Mouse (Mus musculus) adipocyte (in vitro differentiated cells): ENCODE data around the gene Tmem230.
"Not testable (repeated sequence)": the region's sequence is repeated elsewhere in the genome, so short reads cannot be mapped to it uniquely, and the experiment has no call there.

Experiments
- DNase-seq: peaks from one replicate; pipeline ENCODE4 v3.0.0-alpha.2; 2016; ENCODE audit warnings: low spot score

Gene Tmem230

DNA sequence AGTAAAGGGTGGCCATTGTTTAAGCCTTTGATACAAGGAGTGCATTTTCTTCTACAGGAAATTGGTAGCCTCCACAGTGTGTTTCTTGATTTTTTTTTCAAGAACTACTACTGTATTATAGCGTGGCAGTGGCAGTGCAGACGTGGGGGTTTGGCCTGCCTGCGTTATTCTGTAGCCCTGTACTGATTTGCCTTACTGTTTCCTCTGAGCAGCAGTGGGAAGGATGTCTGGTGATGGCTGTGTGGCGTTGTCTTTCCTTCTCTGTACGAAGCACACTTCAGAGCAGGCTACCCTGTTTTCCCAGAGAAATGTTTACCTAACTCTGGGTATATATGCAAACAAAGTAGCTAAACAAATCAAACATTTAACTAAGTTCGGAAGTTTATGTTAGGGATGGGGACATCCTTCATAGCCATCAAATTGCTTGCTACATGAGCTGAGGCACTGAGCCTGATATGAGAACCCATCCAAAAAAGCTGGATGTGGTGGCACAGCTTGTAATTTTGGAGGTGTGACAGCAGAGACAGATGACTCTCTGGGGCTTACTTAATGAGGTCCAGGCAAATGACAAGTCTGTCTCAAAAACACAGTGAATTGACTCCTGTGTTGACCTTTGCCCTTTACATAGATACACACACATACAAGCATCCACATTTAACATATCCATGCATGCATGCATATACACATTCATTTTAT, 25.2 kb upstream of the Tmem230 start:
- DNase-seq: no peak

DNA sequence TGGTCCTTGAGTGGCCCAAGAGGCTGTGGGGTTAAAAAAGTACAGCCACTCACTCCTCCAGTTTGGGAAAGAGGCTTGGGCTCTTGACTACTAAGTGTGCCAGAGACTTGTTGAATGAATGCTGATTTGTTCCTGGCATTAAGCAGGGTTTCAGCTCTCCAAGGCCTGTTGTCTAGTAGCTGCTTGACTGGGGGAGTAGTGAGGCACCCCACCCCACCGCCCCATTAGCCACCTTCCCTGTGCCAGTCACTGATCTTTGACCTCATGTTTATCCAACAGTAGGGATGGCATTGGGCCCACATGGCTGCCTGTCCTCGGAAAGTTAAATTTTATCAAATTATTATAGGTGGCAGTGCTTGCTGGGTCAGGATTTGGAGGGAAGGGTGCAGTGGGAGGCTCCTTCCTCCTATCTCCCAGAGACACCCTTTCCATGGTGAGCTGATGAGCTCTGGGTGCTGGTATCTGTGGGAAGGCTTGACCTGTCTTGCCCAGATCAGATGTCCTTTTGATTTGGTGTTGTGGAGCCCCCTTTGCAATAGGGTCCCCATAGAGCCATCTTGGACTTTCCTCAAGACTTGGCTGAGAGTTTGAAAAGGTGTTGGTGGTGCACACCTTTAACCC, 22.8 kb upstream of the Tmem230 start:
- DNase-seq: peak; percentile 55

DNA sequence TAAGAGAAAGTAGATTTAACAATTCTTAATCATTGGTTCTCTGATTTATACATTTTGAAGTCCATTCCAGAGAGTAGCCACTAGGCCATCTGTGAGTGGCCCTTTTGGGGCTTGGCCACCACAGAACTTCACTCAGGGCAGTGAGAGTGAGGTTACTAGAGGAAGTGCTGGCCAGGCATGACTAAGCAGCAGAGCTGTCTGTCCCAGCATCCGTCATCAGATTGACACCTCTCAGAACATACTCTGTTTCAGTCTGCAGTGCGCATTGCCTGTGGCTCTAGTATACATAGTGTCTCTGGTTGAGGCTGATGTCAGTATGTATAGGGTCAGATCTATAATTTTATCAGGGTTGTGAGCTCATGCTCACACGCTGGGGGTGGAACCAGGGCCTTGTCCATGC, 21.6 kb upstream of the Tmem230 start:
- peak; percentile 48 for DNase-seq

DNA sequence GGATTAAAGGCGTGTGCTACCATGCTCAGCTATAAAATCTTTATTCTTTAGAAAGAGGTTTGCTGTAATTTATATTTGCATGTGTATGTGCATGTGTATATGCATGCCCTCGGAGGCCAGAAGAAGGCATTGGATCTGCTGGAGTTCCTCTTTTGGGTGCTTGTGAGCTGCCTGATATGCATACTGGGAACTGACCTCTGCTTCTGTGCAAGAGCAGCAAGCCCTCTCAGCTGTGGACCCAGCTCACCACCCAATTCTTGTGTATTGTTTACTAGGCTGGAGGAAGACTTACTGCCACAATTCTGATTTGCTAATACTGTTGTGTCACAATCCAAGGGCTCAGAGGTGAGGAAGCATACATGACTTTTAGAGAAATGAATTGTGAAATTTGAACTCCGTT, 18.5 kb upstream of the Tmem230 start:
- DNase-seq: peak; percentile 65

DNA sequence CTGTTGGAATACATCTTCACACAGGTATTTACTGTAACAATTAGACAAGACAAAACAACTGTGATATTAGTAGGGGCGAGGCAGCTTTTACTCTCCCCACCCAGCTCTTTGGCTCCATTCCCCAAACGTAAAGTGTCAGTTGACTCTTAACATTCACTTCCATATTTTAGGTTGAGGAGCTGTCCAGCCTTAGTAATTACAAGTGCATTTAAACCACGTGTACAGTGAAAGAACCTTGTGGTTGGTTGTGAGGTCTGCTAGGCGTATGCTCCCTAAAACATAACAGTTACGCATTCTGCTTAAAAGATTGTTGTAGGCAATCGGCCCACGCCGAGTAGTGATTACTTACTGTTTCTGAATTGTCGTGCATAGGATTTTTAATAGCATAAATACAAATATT, 17.6 kb upstream of the Tmem230 start:
- DNase-seq: no peak

DNA sequence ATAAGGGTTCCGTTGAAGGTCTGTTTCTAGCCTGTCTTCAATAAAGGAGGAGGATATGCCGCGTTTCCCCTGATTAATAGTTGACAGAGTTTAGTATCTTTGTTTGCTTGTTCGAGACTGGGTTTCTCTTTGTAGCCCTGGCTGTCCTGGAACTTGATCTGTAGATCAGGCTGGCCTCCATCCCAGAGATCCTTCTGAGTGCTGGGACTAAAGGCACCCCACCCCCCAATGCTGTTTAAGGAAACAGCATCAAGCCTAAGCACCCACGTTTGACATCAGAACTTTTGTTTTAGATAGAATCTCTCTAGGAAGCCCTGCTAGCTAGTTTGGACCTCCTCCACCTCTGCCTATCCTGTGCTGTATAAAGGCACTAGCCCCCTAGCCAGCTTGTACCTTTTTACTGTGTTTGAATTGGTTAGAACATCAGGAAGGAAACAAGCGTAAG, 16.7 kb upstream of the Tmem230 start:
- no peak for DNase-seq

DNA sequence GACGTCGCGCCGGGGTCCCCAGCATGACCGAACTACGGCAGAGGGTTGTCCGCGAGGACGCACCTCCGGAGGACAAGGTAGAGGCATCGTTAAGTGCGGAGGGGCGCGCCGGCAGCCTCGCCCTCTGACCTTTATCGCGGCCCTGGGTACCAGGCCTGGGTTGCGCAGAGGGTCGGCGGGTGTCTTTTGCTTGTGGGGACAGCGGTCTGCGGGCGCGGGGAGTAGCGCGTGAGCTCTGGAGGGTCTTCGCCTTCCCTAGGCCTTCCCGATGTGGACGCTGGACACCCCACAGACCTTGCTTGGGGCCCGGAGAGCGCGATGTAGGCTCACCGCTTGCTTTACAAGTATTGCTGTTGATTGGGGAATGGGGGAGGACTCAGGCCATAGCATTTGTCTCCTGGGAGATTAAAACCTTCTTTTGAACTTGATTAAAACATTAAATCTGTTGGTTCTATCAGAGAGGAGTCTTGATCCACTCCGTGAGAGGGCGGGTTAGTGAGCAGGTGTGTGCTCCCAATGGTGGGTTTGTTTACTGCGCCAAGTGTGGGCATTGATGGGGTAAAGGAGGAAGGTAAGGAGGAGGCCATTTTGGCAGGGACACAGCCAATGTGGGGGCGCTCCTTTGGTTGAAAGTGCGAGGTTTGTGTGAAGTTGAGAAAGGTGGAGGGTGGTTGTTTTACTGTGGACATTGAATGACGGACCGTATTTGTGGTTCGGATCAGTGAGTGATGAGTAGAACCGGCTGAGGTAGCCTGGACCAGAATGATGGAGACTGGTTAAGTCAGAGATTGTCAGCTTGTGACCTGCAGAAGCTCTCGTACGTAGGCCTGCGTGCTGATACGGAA, 16.0 kb upstream of the Tmem230 start:
- peak; percentile 44 for DNase-seq

DNA sequence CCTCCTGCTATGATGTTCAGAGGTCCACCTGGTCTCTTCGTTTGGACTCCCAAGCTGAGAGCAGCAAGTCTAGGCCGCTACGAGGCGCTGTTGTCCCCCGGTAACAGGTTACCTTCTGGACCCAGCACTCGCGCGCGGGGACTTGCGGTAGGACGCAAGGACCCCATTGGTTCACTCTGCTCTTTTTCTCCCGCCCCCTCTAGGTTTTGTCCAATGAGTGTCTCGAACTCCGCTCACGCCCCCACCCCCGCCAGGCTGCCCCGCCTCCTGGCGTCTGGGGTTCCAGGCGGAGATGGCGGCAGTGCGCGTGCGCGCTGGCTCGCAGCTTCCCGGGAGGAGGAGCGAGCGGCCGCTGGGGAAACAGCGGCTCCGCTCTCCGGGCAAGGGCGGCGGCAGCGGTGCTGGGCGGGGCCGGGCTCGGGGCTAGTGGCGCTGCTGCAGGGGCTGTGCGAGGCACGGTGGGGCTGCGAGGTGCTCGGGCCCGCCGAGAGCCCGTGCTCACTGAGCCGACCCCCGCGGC, 15.3 kb upstream of the Tmem230 start, which contains the start of gene Cds2:
Gene Cds2, plus strand, starts transcription at position 270 of the 520 bp plus-strand sequence.
- peak; percentile 99 for DNase-seq

DNA sequence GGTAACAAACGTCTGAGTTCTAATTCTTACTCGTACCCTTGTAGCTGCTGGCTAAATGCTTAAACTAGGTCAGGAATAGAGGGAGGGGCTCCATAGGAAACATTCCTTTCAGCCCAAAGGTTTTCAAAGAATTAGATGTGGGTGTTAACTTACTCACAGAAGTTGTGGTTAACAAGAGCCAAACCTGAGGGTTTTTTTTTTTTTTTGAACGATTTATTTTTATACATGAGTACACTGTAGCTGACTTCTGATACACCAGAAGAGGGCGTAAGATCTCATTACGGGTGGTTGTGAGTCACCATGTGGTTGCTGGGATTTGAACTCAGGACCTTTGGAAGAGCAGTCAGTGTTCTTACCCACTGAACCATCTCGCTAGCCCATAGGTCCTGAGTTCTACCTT, 14.6 kb upstream of the Tmem230 start:
- no peak for DNase-seq

DNA sequence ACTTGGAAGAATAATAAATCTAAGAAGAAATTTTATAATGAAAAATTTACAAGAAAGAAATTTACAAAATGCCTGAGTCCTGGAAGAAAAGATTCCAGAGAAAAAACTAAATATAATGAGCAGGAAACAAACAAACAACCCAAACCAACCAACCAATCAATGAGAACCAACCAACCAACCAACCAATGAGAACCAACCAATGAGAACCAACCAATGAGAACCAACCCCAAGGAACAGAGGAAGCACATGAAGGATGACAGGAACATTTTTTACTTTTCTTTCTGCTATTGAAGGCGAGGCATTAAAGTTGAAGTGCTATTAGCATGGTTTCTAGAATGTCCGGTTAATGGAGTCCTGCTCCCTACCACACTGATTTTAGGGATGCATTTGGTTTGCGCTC, 13.0 kb upstream of the Tmem230 start:
- no peak for DNase-seq

DNA sequence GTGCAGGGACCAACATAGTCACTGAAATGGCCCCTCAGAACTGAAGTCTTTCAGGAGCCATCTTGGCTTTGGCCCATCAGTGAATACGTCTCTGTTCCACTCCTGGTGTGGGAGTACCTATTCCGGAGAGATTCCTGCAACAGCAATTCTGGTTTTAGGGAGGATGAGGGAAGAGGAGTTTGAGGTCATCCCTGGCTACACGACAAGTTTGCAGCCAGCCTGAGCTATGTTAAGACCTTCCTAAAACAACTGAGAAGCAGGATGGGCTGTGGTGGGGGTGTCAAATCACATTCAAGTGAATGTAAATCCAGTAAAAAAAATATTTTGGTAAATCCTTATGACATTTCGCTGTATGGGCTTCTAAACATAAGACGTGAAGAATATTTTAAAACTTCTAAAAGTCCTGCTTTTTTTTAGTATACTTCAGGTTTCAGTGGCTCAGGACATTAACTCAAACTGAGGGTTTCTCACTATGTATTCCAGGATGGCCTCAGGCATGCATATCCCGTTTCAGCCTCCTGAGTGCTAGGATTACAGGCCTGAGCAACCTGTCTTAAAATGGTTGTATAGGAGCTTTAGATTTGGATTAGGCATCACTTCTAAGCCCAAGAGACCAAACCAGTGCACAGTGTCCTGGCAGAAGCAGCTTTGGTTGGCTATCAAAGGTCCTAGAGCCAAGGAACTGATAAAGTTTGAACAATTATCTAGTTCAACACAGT, 9.9 kb upstream of the Tmem230 start:
- no peak for DNase-seq

DNA sequence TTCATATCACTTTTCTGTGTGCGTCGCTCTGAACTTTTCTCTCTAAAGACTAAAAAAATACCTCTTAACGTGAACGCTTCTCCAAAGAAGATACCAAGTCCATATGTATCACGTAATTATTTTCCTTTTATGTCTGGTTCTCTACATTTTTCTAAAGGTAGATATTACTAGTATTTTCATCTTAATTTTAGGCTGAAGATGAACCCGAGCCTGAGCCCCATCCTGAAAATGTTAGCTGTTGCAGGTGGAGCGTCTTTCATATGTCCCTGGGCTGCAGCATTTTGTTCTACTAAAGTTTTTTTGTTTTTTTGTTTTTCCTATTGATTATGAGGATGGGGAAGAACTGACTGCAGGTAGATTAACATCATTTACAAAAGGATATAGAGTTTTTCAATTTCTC, 6.0 kb upstream of the Tmem230 start:
- DNase-seq: no peak

DNA sequence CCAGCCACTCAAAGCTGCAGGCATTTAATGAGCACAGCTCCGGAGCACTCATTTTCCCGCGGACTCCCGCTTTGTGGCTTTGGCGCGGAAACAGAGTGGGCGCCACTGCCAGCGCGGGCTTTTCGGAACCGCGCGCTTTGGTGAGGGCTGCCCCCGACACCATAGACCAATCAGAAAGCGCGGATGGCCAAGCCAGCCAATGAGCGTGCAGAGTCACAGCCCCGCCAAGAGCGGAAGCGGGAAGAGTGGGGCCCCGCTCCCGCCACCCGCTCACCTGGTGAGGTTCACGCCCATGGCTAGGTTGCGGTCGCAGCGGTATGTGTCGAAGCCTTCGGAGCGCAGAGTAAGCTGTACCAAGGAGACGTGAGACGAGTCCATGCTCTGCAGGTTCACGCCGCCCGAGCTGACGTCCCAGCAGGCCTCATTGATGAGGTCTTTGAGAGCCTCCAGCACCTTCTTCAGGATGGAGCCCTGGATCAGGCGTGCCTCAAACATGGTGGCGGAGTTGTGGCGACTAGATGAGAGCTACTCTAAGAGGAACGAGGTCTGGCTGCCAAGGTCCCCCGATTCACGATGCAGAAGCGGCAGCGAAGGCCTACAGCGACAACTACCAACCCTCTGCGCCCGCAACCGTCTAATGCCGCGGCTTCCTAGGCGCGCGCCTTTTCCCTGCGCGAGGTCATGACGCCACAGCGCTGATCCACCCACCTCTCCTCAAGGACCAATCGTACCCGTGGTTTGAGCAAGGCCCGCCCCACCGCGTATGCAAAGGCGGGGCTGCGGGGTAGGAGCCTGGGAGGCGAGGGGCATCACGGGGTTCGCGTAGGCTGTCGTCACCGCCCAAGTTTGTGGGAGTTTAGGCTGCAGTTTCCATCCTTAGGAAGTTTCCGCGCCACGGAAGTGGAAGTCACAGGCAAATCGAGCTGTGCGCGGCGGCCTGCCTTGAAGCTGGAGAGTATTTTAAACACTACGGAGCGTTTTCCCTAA, 5.2 kb upstream of the Tmem230 start, which contains the start of gene Pcna:
Gene Pcna, minus strand, starts transcription at position 773 of the 987 bp plus-strand sequence.
- DNase-seq: peak; percentile 98

DNA sequence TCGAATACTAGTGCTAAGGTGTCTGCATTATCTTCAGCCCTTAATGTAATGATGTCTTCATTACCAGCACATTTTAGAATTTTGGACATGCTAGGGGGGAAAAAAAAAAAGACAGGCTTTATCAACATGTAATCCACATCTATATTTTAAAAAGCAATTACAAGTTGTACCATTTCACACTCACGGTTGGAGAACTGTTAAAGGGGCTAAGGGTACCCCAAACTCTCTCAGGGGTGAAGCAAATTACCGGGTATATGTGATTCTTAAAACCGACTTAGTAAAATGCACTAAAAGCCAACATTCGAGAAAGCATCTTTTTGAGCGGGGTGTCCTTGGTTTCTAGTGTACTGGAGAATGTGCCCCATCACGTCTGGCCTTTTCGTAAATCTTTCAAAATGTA, 4.3 kb upstream of the Tmem230 start:
- no peak for DNase-seq

DNA sequence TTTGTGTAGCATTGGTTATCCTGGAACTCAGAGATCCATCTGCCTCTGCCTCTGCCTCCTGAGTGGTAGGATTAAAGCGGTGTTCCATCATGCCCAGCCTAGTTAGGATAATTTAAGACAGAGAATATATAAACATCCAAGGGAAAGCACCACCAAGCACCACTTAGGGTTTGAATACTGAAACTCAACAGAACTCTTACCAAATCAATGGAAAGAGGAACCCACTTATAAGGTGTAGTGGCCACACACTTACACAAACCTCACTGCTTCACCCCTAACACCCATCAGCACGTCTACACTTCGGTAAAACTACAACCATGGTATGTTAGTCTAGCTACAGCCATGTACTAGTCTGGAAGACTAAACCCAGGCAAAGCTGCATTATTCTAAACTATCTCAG, 4.2 kb downstream of the Tmem230 start:
- DNase-seq: no peak

DNA sequence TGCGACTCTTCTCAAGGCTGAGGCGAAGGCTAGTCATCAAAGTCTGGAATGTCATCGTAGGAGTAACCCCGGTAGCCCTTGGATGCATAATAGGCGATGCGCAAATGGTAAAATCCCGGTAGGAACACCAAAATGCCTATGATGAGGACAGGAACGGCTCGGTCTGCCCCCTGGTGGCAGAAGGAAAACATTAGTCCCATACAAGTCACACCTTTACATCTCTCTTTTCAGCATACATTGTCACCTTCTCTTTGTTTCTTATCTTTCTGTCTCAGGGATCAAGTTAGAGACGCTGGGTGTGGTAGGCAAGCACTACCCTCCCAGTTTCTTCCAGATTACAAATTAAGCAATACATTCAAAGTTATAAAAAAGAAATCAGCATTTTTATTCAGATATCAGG, 7.2 kb downstream of the Tmem230 start:
- DNase-seq: peak; percentile 72

DNA sequence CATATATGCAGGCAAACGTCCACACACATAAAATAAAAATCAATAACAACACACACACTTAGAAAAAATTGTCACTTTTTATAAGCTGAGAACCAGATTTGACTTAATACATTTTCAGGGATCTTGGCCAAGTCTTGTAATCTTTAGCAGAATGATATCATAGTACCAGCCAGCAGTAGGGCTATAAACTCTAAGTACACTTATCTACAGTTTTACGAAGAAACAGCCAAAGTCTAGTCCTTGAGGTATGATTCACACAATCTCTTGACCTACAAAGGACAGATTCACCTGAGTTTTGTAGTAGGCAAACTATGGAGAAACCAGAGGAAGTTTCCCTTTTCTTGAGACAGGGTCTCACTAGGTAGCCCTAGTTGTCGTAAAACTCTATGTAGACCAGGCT, 8.2 kb downstream of the Tmem230 start:
- DNase-seq: not testable (repeated sequence)

DNA sequence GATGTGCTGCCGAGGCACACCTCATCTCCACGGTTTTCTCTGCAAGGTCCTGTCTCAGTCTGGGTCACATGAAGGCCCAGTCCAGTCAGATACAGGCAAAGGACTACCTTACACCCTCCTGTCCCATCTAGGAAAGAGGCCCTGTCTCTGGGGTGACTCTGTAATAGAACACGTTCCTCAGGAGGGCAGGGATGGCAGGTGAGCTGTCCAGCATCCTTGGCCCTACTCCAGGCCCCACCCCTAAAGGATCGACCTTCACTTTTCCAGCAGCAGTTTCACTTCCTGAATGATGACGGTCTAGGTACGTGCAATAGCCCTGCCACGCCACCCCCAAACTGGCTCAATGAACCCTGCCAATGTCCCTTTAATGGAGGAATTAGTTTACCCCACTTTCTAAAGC, 11.6 kb downstream of the Tmem230 start:
- no peak for DNase-seq

DNA sequence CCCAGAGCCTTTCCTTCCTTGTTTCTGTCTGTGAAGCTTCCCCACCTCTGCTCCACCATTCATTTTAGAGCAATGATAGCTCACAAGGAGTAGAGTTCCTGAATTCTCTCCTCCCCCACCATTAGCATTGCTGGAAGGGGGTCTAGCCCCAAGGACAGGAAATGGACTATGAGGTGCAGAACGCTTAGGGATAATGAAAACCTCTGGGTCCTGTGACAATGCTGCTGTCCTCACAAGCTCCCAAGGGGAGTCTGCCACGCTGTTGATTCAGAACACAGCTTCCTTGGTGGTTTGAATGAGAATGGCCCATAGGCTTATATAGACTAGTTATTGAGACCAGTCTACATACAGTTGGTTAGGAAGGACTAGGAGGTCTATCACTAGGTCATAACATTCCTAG, 12.3 kb downstream of the Tmem230 start:
- DNase-seq: no peak

DNA sequence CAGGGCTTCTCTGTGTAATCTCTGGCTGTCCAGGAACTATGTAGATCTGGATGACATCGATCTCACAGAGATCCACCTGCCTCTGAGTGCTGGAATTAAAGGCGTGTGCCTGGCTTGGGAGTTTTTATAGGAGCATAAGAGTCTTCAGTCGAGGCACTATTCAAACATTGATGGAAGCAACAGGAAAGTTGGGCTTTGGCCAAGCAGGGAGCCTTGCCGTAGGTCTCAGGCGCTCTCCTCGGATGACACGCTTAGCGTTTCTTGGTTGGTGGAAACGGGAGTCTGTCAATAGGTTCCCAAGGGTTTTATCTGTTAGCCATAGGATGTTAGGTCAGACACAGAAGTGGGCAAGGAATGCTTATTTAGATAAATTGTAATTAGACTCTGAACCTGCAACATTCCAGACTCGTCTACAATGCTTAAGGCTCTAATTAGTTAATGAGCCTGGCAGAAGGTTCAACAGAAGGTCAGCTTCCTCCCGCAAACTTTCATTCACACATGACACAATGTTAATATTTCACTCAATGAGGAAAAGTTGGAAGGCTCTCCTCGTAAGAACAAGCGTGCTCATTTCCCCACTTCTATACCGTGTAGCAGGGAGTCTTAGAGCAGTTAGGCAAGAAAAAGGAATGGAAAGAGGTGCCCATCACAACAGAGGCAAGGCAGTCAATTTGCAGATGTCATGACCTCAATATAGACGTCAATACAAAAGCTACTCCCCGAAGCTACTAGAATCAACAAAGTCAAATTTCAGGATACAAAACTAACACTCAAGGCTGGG, 13.4 kb downstream of the Tmem230 start:
- no peak for DNase-seq
